Mouse (Mus musculus) cerebellum, adult 2 months (tissue): ENCODE data around the gene Jun.

Source experiments
- CTCF ChIP-seq: fragments of 200-500 bp; IDR thresholded peaks from 2 replicates; pipeline ENCODE4 v1.5.1; 2011; ENCODE audit warnings: low read depth, mild to moderate bottlenecking, control low read depth, low read length, moderate library complexity, borderline replicate concordance; ENCODE audit not compliant: insufficient read depth
- POLR2A ChIP-seq: fragments of 200-500 bp; IDR thresholded peaks from 2 replicates; pipeline ENCODE4 v1.6.1; 2011; ENCODE audit warnings: low read length, control low read depth, borderline replicate concordance; ENCODE audit not compliant: insufficient read depth

GRCm38 (mm10) chr4:95076279-95076678, 24.3 kb upstream of the Jun start:
- TF ChIP-seq CTCF (no peak), POLR2A (no peak)
